Mouse (Mus musculus): ENCODE results near the gene Il31ra. TPM values are rescaled to one million over a fixed set of nuclear protein-coding genes. Genes with fewer than 3 reads are reported as not detected.

The Il31ra gene
- polyA plus RNA-seq, 1 experiment from 2014 or later, result not detected

DNA sequence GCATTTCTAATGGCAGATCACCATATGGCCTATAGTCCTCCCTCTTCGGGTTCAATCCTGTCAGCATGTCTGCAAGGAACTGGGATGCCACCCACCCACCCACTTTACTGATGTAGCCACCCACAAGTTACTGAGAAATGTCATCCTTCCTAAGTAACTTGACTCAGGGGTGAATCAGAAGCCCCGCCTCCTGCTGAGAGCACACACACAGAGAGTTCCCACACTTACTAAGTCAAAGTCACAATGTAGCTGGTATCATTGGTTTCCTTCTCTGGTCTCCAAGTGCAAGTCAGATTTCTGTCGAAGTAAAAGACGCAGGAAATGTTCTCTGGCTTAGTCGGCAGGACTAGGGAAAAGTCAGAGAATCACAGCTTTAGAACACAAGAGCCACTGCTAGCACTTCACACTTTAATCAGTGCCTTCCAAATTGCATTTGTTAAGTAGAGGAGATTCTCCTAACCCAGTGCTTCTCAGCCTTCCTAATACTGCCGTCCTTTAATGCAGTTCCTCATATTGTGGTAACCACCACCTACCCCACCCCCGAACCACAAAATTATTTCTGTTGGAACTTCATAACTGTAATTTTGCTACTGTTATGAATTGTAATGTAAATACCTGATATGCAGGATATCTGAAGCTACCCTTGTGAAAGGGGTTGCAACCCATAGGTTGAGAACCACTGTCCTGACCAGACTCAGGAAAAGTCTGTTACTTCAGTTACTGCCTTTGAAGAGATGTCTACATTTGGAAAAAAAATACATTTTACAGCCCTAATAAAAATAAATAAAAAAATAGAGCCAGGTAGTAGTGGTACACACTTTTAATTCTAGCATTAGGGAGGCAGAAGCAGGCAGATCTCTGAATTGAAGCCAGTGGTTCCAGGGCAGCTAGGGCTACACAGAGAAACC lies 42.3 kb downstream of the Il31ra start:
- Histone ChIP-seq H3K27ac (no peak overlapping the region), H3K4me1 (no peaks in the 10 kb centered on the region), H3K27me3 (no peaks in the 10 kb centered on the region), H3K9ac (no peak overlapping the region), H3K4me2 (replicated peaks) (no peak overlapping the region), H3K36me3 (no peaks in the 10 kb centered on the region), H3K4me3 (no peak overlapping the region), H3K9me3 (replicated peaks) (no peaks in the 10 kb centered on the region)
- 83% methylated on average over 7 of the region's 7 CpGs for WGBS
- no peak for ATAC-seq (ENCODE audit: low FRiP score)

- H3K27ac ChIP-seq, result no peak overlapping the region
- no peaks in the 10 kb centered on the region for H3K9me3 ChIP-seq (replicated peaks)
- 83% methylated on average over 10 of the region's 10 CpGs for WGBS
- no peak for ATAC-seq (ENCODE audit: low FRiP score)
- no peaks in the 10 kb centered on the region for H3K36me3 ChIP-seq
- H3K4me1 ChIP-seq, result 0 out of 2 replicates have a peak, but pooled peaks cover 3% of the 10 kb centered on the region
- H3K9ac ChIP-seq, result no peak overlapping the region
- H3K27me3 ChIP-seq, result no peaks in the 10 kb centered on the region
- H3K4me2 ChIP-seq (replicated peaks), result no peak overlapping the region
- no peak overlapping the region for H3K4me3 ChIP-seq
These were observed 52.8 kb downstream of the Il31ra start for GRCm38 (mm10) chr13:112541223-112541975.

- H3K4me1 ChIP-seq, result 0 out of 2 replicates have a peak, but pooled peaks cover 3% of the 10 kb centered on the region
- WGBS, result 69% methylated on average over 3 of the region's 3 CpGs
- no peak overlapping the region for H3K4me2 ChIP-seq (replicated peaks)
- ATAC-seq (ENCODE audit: low FRiP score), result no peak
- H3K9me3 ChIP-seq (replicated peaks), result no peaks in the 10 kb centered on the region
- H3K27ac ChIP-seq, result no peak overlapping the region
- H3K36me3 ChIP-seq, result no peaks in the 10 kb centered on the region
- no peak overlapping the region for H3K4me3 ChIP-seq
- H3K9ac ChIP-seq, result no peak overlapping the region
- no peaks in the 10 kb centered on the region for H3K27me3 ChIP-seq
These were observed 53.5 kb downstream of the Il31ra start for GRCm38 (mm10) chr13:112540616-112541015.

- Histone ChIP-seq H3K27ac (no peak overlapping the region), H3K4me1 (0 out of 2 replicates have a peak, but pooled peaks cover 3% of the 10 kb centered on the region), H3K9me3 (replicated peaks) (no peaks in the 10 kb centered on the region), H3K9ac (no peak overlapping the region), H3K4me2 (replicated peaks) (no peak overlapping the region), H3K4me3 (no peak overlapping the region), H3K36me3 (no peaks in the 10 kb centered on the region), H3K27me3 (no peaks in the 10 kb centered on the region)
- no peak for ATAC-seq (ENCODE audit: low FRiP score)
- WGBS, result 93% methylated on average over 7 of the region's 7 CpGs
These were observed 57.1 kb downstream of the Il31ra start for GRCm38 (mm10) chr13:112537065-112537464.

DNA sequence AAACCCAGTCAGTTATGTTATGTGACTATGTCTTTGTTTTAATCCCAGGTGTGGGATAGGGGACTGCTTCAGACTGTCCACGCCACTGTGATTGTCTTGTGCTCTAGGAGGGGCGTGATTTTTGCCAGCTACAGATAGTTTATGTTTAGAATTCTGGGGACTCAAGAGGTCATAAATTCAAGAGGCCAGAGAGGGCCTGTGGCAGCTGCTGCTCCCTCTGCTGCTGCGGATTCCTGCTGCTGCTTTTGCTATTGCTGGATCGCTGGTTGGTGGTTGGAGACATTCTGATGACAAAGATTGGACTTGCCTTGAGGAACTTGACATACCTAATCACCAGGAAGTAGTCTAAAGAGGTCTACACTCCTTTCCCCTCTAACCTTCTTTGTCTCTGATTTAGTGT lies 57.5 kb downstream of the Il31ra start:
- 85% methylated on average over 4 of the region's 4 CpGs for WGBS
- Histone ChIP-seq H3K9ac (no peak overlapping the region), H3K4me1 (0 out of 2 replicates have a peak, but pooled peaks cover 3% of the 10 kb centered on the region), H3K4me2 (replicated peaks) (no peak overlapping the region), H3K27ac (no peak overlapping the region), H3K27me3 (no peaks in the 10 kb centered on the region), H3K9me3 (replicated peaks) (no peaks in the 10 kb centered on the region), H3K36me3 (no peaks in the 10 kb centered on the region), H3K4me3 (no peak overlapping the region)
- ATAC-seq (ENCODE audit: low FRiP score), result no peak

GRCm38 (mm10) chr13:112533556-112533955 lies 60.6 kb downstream of the Il31ra start:
- Histone ChIP-seq H3K27ac (no peak overlapping the region), H3K36me3 (no peaks in the 10 kb centered on the region), H3K27me3 (no peaks in the 10 kb centered on the region), H3K4me3 (no peak overlapping the region), H3K4me2 (replicated peaks) (no peak overlapping the region), H3K9ac (no peak overlapping the region), H3K9me3 (replicated peaks) (no peaks in the 10 kb centered on the region), H3K4me1 (no peaks in the 10 kb centered on the region)
- WGBS, result 77% methylated on average over 9 of the region's 9 CpGs
- ATAC-seq (ENCODE audit: low FRiP score), result no peak

- H3K4me1 ChIP-seq, result no peaks in the 10 kb centered on the region
- no peaks in the 10 kb centered on the region for H3K27me3 ChIP-seq
- H3K27ac ChIP-seq, result no peak overlapping the region
- no peak overlapping the region for H3K9ac ChIP-seq
- H3K36me3 ChIP-seq, result no peaks in the 10 kb centered on the region
- ATAC-seq (ENCODE audit: low FRiP score), result no peak
- 87% methylated on average over 6 of the region's 6 CpGs for WGBS
- no peak overlapping the region for H3K4me3 ChIP-seq
- no peaks in the 10 kb centered on the region for H3K9me3 ChIP-seq (replicated peaks)
- H3K4me2 ChIP-seq (replicated peaks), result no peak overlapping the region
These were observed 61.9 kb downstream of the Il31ra start for GRCm38 (mm10) chr13:112532235-112532634.

DNA sequence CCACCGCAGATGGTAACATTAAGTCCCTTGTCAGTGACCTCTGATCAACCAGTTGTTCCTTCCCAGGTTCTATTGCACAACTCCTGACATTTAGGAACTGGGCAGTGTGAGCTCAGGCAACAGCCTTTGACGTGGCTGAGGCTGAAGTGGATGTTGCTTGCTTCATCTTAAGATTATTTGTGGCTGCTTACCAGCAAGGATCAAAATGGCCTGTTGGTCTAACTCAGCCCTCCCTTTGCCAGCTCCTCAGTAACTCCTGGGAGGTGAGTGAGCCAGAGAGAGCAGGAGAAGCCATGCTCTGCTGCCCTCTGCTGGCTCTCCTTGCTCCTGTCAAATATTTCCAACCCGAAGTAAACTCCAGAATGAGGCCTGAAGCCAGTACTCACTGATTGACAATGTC lies 64.3 kb downstream of the Il31ra start:
- WGBS, result 34% methylated on average over 3 of the region's 3 CpGs
- Histone ChIP-seq H3K27ac (no peak overlapping the region), H3K27me3 (no peaks in the 10 kb centered on the region), H3K4me1 (no peaks in the 10 kb centered on the region), H3K4me2 (replicated peaks) (no peak overlapping the region), H3K9me3 (replicated peaks) (no peaks in the 10 kb centered on the region), H3K36me3 (no peaks in the 10 kb centered on the region), H3K4me3 (no peak overlapping the region), H3K9ac (no peak overlapping the region)
- no peak for ATAC-seq (ENCODE audit: low FRiP score)

DNA sequence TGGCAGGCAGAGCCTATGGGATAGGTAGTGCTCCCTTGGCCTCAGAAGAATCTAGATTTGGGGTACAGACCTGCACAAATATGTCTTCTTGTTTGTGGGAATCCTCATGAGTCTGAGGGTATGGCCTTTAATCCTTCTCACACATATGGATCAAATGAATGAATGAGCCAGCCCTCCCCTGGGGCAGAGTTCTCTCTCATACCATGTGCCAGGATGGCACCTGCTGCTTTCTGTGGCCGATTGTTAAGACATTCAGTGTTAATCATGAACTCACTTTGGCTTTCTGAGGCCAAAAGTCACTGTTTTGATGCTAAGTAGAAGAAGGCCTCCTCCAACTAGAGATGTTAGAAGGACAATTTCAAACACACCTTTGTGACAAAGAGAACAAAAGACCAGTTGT lies 67.0 kb downstream of the Il31ra start:
- Histone ChIP-seq H3K9me3 (replicated peaks) (no peaks in the 10 kb centered on the region), H3K36me3 (no peaks in the 10 kb centered on the region), H3K27ac (no peak overlapping the region), H3K27me3 (no peaks in the 10 kb centered on the region), H3K4me3 (no peak overlapping the region), H3K4me1 (no peaks in the 10 kb centered on the region), H3K9ac (no peak overlapping the region), H3K4me2 (replicated peaks) (no peak overlapping the region)
- ATAC-seq (ENCODE audit: low FRiP score), result no peak
- WGBS, result 41% methylated on average over 1 of the region's 1 CpGs

GRCm38 (mm10) chr13:112523346-112523970 lies 70.7 kb downstream of the Il31ra start:
- Histone ChIP-seq H3K9ac (no peak overlapping the region), H3K27ac (no peak overlapping the region), H3K27me3 (no peaks in the 10 kb centered on the region), H3K4me3 (no peak overlapping the region), H3K4me1 (no peaks in the 10 kb centered on the region), H3K9me3 (replicated peaks) (peaks cover 2% of the 10 kb centered on the region; the same call in 1 of the 2 replicates), H3K4me2 (replicated peaks) (no peak overlapping the region), H3K36me3 (no peaks in the 10 kb centered on the region)
- 92% methylated on average over 10 of the region's 10 CpGs for WGBS
- no peak for ATAC-seq (ENCODE audit: low FRiP score)

DNA sequence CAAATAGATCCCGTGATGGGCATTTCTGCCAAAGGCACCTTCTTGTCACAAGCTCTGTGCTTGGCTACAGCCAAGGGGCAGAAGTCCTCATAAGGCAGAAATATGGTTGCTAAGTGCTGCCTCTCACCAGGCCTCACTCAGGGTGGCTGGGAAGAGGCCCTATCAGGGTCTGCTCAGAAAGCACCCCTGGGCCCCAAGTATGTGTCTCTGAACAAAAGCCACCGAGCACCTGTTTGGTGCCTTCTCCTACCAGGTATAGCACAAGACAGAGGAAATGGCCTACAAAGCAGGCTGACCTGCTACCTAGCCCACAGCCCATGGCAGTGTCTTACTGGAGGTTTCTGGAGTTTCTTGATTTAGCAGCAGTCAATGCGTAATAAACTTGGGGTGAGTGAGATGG lies 71.3 kb downstream of the Il31ra start:
- no peak for ATAC-seq (ENCODE audit: low FRiP score)
- H3K27ac ChIP-seq, result no peak overlapping the region
- WGBS, result 87% methylated on average over 3 of the region's 3 CpGs
- no peak overlapping the region for H3K4me3 ChIP-seq
- H3K9ac ChIP-seq, result no peak overlapping the region
- no peaks in the 10 kb centered on the region for H3K36me3 ChIP-seq
- no peak overlapping the region for H3K4me2 ChIP-seq (replicated peaks)
- peaks cover 8% of the 10 kb centered on the region; the same call in 1 of the 2 replicates for H3K9me3 ChIP-seq (replicated peaks)
- no peaks in the 10 kb centered on the region for H3K4me1 ChIP-seq
- no peaks in the 10 kb centered on the region for H3K27me3 ChIP-seq

DNA sequence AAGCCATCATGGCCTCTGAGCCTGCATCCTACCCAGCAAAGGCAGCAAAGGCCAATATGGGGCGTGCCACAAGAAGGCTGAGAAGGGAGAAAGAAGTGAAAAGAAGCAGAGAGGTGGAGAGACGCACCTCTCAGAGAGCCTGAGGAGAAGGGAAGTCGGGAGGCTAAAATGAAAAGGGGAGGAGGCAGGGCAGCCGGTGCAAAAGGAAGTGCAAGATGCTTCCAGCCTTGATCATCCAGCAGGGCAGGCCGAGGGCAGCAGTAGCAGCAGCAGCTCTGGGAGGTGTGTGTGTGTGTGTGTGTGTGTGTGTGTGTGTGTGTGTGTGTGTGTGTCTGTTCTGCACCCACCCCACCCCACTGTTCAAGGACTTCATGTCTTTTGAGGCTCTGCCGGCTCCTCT lies 71.9 kb downstream of the Il31ra start:
- 70% methylated on average over 6 of the region's 6 CpGs for WGBS
- H3K36me3 ChIP-seq, result no peaks in the 10 kb centered on the region
- no peak for ATAC-seq (ENCODE audit: low FRiP score)

More for the DNA sequence above, 71.9 kb downstream of the Il31ra start:
- H3K27me3 ChIP-seq, result no peaks in the 10 kb centered on the region
- no peak overlapping the region for H3K27ac ChIP-seq
- no peak overlapping the region for H3K9ac ChIP-seq
- no peak overlapping the region for H3K4me3 ChIP-seq
- H3K9me3 ChIP-seq (replicated peaks), result peaks cover 11% of the 10 kb centered on the region; the same call in 1 of the 2 replicates
- H3K4me1 ChIP-seq, result no peaks in the 10 kb centered on the region
- no peak overlapping the region for H3K4me2 ChIP-seq (replicated peaks)
